Mouse (Mus musculus) forebrain, embryonic 10.5 days (tissue): Measurements from ENCODE around the gene Tmem97. TPM values are rescaled to one million over a fixed set of nuclear protein-coding genes. Genes with fewer than 3 reads are reported as not detected.

Source experiments
- DNase-seq: peaks from one replicate; pipeline ENCODE4 v3.0.0-alpha.2; 2017; ENCODE audit warnings: low spot score; ENCODE audit errors: extremely low spot score
- H3K27ac ChIP-seq: fragments of 300-500 bp; sonication (generic); 2 replicates; pipeline ENCODE4 v1.5.1; 2016; ENCODE audit warnings: mild to moderate bottlenecking
- H3K27me3 ChIP-seq: fragments of 300-500 bp; sonication (generic); 2 replicates; pipeline ENCODE4 v1.6.1; 2016; ENCODE audit warnings: mild to moderate bottlenecking; ENCODE audit not compliant: poor library complexity, severe bottlenecking
- H3K36me3 ChIP-seq: fragments of 300-500 bp; sonication (generic); replicated peaks from 2 replicates; pipeline ENCODE4 v1.6.1; 2016; ENCODE audit warnings: mild to moderate bottlenecking, moderate library complexity
- H3K4me1 ChIP-seq: fragments of 300-500 bp; sonication (generic); 2 replicates; pipeline ENCODE4 v1.6.1; 2016
- H3K4me3 ChIP-seq: fragments of 300-500 bp; sonication (generic); 2 replicates; pipeline ENCODE4 v1.5.1; 2016; ENCODE audit warnings: mild to moderate bottlenecking, moderate library complexity
- H3K9me3 ChIP-seq: fragments of 300-500 bp; sonication (generic); 2 replicates; pipeline ENCODE4 v1.6.1; 2016; ENCODE audit warnings: mild to moderate bottlenecking, moderate library complexity
- WGBS: fragments of 180-500 bp; shearing (Covaris S2); methylation state at CpG from one replicate; pipeline ENCODE4 v1.1.7; 2016; 5-methylcytosine and 5-hydroxymethylcytosine counted together
- polyA plus RNA-seq: library from polyadenylated mRNA; unstranded; fragments of >200 nt; fragmentation: Nextera tagmentation; extraction: Ambion mirVana; gene quantifications from 2 replicates; pipeline ENCODE4 v1.2.1, GENCODE M21; 2016

Gene Tmem97
- polyA plus RNA-seq, 1 experiment from 2014 or later: 106 TPM

- 83% methylated on average over 9 of the region's 9 CpGs for WGBS
- Histone ChIP-seq H3K4me1 (peaks cover 45% of the 10 kb centered on the region), H3K27ac (no peak overlapping the region), H3K27me3 (peaks cover 51% of the 10 kb centered on the region), H3K9me3 (no peaks in the 10 kb centered on the region), H3K36me3 (peaks cover 9% of the 10 kb centered on the region), H3K4me3 (peak overlapping the region; percentile 9; the same call in 1 of the 2 replicates)
- DNase-seq: no peak
These were observed 49.9 kb downstream of the Tmem97 start for GRCm38 (mm10) chr11:78500623-78501202.

- H3K27ac ChIP-seq: peak overlapping the region; percentile 26; the same call in 1 of the 2 replicates
- H3K27me3 ChIP-seq: peaks cover 63% of the 10 kb centered on the region
- 54% methylated on average over 16 of the region's 16 CpGs for WGBS
- peaks cover 46% of the 10 kb centered on the region for H3K4me1 ChIP-seq
- no peaks in the 10 kb centered on the region for H3K9me3 ChIP-seq
- DNase-seq: no peak
- H3K4me3 ChIP-seq: peak overlapping the region; percentile 9
- H3K36me3 ChIP-seq: no peaks in the 10 kb centered on the region
These were observed 51.0 kb downstream of the Tmem97 start for GRCm38 (mm10) chr11:78499543-78499942.

GRCm38 (mm10) chr11:78499004-78499403, 51.6 kb downstream of the Tmem97 start, which contains the start of gene Vtn:
Gene Vtn (plus strand): TSS chr11:78499091.
- Histone ChIP-seq H3K36me3 (no peaks in the 10 kb centered on the region), H3K27ac (peak within 1 kb of the TSS; percentile 83), H3K27me3 (peaks cover 68% of the 10 kb centered on the region), H3K9me3 (no peaks in the 10 kb centered on the region), H3K4me1 (peaks cover 46% of the 10 kb centered on the region), H3K4me3 (peak within 1 kb of the TSS; percentile 82)
- DNase-seq: no peak
- WGBS: 57% methylated on average over 7 of the region's 7 CpGs

- WGBS: 4% methylated on average over 36 of the region's 36 CpGs
- Histone ChIP-seq H3K4me3 (peak within 1 kb of the TSS; percentile 82), H3K27ac (peak within 1 kb of the TSS; percentile 83), H3K9me3 (no peaks in the 10 kb centered on the region), H3K4me1 (peaks cover 46% of the 10 kb centered on the region), H3K27me3 (peaks cover 75% of the 10 kb centered on the region), H3K36me3 (no peaks in the 10 kb centered on the region)
- DNase-seq: peak; percentile 96
These were observed 52.7 kb downstream of the Tmem97 start, which contains the start of gene Sarm1 for GRCm38 (mm10) chr11:78497544-78498522. Gene Sarm1 (minus strand): TSS chr11:78497754.

- peak; percentile 55 for DNase-seq
- 0% methylated on average over 44 of the region's 44 CpGs for WGBS
- no peaks in the 10 kb centered on the region for H3K36me3 ChIP-seq
- no peaks in the 10 kb centered on the region for H3K9me3 ChIP-seq
- H3K27me3 ChIP-seq: peaks cover 82% of the 10 kb centered on the region
- H3K4me3 ChIP-seq: peak overlapping the region; percentile 82
- H3K27ac ChIP-seq: peak overlapping the region; percentile 83
- H3K4me1 ChIP-seq: peaks cover 46% of the 10 kb centered on the region
These were observed 53.5 kb downstream of the Tmem97 start for GRCm38 (mm10) chr11:78497071-78497541.

GRCm38 (mm10) chr11:78495904-78496303, 54.7 kb downstream of the Tmem97 start:
- peaks cover 86% of the 10 kb centered on the region for H3K27me3 ChIP-seq
- H3K36me3 ChIP-seq: no peaks in the 10 kb centered on the region
- WGBS: 3% methylated on average over 6 of the region's 6 CpGs
- H3K27ac ChIP-seq: no peak overlapping the region
- no peaks in the 10 kb centered on the region for H3K9me3 ChIP-seq
- peak; percentile 43 for DNase-seq
- H3K4me1 ChIP-seq: peaks cover 49% of the 10 kb centered on the region
- peak overlapping the region; percentile 82; the same call in 1 of the 2 replicates for H3K4me3 ChIP-seq

Other genes starting within 250 kb of the Tmem97 start
- gene Spag5, start 249.2 kb downstream of the Tmem97 start, polyA plus RNA-seq: 74.9 and 76.6 TPM in 2 replicates
- gene Aldoc, start 227.8 kb downstream of the Tmem97 start, polyA plus RNA-seq: 2.7 and 3.3 TPM in 2 replicates
- 76.3 and 77.5 TPM in 2 replicates for gene Pigs, start 222.4 kb downstream of the Tmem97 start, polyA plus RNA-seq
- 60.2 and 62.8 TPM in 2 replicates for gene Unc119, start 207.3 kb downstream of the Tmem97 start, polyA plus RNA-seq
- gene Foxn1, start 164.2 kb downstream of the Tmem97 start, polyA plus RNA-seq: not detected in 2 replicates
- gene Slc13a2, start 128.6 kb downstream of the Tmem97 start, polyA plus RNA-seq: not detected in 2 replicates
- 20.9 and 21.1 TPM in 2 replicates for gene Slc46a1, start 85.1 kb downstream of the Tmem97 start, polyA plus RNA-seq
- 9.4 and 9.8 TPM in 2 replicates for gene Sarm1, start 53.0 kb downstream of the Tmem97 start, polyA plus RNA-seq
- 23.7 and 25.0 TPM in 2 replicates for gene Vtn, start 51.7 kb downstream of the Tmem97 start, polyA plus RNA-seq
- not detected in 2 replicates for gene Sebox, start 47.3 kb downstream of the Tmem97 start, polyA plus RNA-seq
- 76.7 and 78.5 TPM in 2 replicates for gene Tmem199, start 38.6 kb downstream of the Tmem97 start, polyA plus RNA-seq
- gene Poldip2, start 38.6 kb downstream of the Tmem97 start, polyA plus RNA-seq: 144 and 148 TPM in 2 replicates
- 96.4 and 97.2 TPM in 2 replicates for gene Tnfaip1, start 14.4 kb downstream of the Tmem97 start, polyA plus RNA-seq
- gene Ift20, start 14.4 kb downstream of the Tmem97 start, polyA plus RNA-seq: 75.9 and 78.8 TPM in 2 replicates
- 14.1 and 20.4 TPM in 2 replicates for gene Nlk, start 146.6 kb upstream of the Tmem97 start, polyA plus RNA-seq
- gene Ccnq, start 201.0 kb upstream of the Tmem97 start, polyA plus RNA-seq: 40.1 and 40.8 TPM in 2 replicates